Mouse (Mus musculus): ENCODE results near the gene Tprg. TPM values are rescaled to one million over a fixed set of nuclear protein-coding genes. Genes with fewer than 3 reads are reported as not detected.

Tprg gene
- polyA plus RNA-seq, 1 experiment = 0.15 TPM

GRCm38 (mm10) chr16:25268276-25268675 lies 18.3 kb upstream of the Tprg start:
- no peak for DNase-seq
- Histone ChIP-seq H3K27me3 (ENCODE audit: control insufficient read depth, insufficient read depth, low read length) (no peaks in the 10 kb centered on the region), H3K4me3 (ENCODE audit: control insufficient read depth, insufficient read depth, low read length) (no peak overlapping the region), H3K27ac (ENCODE audit: control insufficient read depth, insufficient read depth, low read length) (no peak overlapping the region), H3K36me3 (ENCODE audit: control insufficient read depth, insufficient read depth, low read length) (no peaks in the 10 kb centered on the region), H3K4me1 (replicated peaks; ENCODE audit: control insufficient read depth, insufficient read depth, low read length) (no peaks in the 10 kb centered on the region)
- TF ChIP-seq POLR2A (IDR thresholded peaks at IDR 0.05; ENCODE audit: control insufficient read depth, extremely low read depth, insufficient read depth, low read length, poor library complexity) (no peak), CTCF (IDR thresholded peaks at IDR 0.05; ENCODE audit: borderline replicate concordance, control insufficient read depth, extremely low read depth, insufficient read depth, low read length, poor library complexity) (no peak)
- 81% methylated on average over 4 of the region's 4 CpGs for WGBS

- no peaks in the 10 kb centered on the region for H3K36me3 ChIP-seq (ENCODE audit: control insufficient read depth, insufficient read depth, low read length)
- no peak for DNase-seq
- H3K4me3 ChIP-seq (ENCODE audit: control insufficient read depth, insufficient read depth, low read length) = no peak overlapping the region
- no peaks in the 10 kb centered on the region for H3K4me1 ChIP-seq (replicated peaks; ENCODE audit: control insufficient read depth, insufficient read depth, low read length)
- no peak for TF ChIP-seq CTCF (IDR thresholded peaks at IDR 0.05; ENCODE audit: borderline replicate concordance, control insufficient read depth, extremely low read depth, insufficient read depth, low read length, poor library complexity)
- no peak for TF ChIP-seq POLR2A (IDR thresholded peaks at IDR 0.05; ENCODE audit: control insufficient read depth, extremely low read depth, insufficient read depth, low read length, poor library complexity)
- no peaks in the 10 kb centered on the region for H3K27me3 ChIP-seq (ENCODE audit: control insufficient read depth, insufficient read depth, low read length)
- WGBS = 87% methylated on average over 4 of the region's 4 CpGs
- H3K27ac ChIP-seq (ENCODE audit: control insufficient read depth, insufficient read depth, low read length) = no peak overlapping the region
Measured at GRCm38 (mm10) chr16:25282563-25282962, 4.1 kb upstream of the Tprg start.

GRCm38 (mm10) chr16:25293753-25294152 lies 7.1 kb downstream of the Tprg start:
- WGBS = 93% methylated on average over 2 of the region's 2 CpGs
- no peak for DNase-seq
- Histone ChIP-seq H3K27me3 (ENCODE audit: control insufficient read depth, insufficient read depth, low read length) (no peaks in the 10 kb centered on the region), H3K36me3 (ENCODE audit: control insufficient read depth, insufficient read depth, low read length) (no peaks in the 10 kb centered on the region), H3K4me1 (replicated peaks; ENCODE audit: control insufficient read depth, insufficient read depth, low read length) (no peaks in the 10 kb centered on the region), H3K27ac (ENCODE audit: control insufficient read depth, insufficient read depth, low read length) (no peak overlapping the region), H3K4me3 (ENCODE audit: control insufficient read depth, insufficient read depth, low read length) (no peak overlapping the region)
- no peak for TF ChIP-seq POLR2A (IDR thresholded peaks at IDR 0.05; ENCODE audit: control insufficient read depth, extremely low read depth, insufficient read depth, low read length, poor library complexity)
- no peak for TF ChIP-seq CTCF (IDR thresholded peaks at IDR 0.05; ENCODE audit: borderline replicate concordance, control insufficient read depth, extremely low read depth, insufficient read depth, low read length, poor library complexity)

DNA sequence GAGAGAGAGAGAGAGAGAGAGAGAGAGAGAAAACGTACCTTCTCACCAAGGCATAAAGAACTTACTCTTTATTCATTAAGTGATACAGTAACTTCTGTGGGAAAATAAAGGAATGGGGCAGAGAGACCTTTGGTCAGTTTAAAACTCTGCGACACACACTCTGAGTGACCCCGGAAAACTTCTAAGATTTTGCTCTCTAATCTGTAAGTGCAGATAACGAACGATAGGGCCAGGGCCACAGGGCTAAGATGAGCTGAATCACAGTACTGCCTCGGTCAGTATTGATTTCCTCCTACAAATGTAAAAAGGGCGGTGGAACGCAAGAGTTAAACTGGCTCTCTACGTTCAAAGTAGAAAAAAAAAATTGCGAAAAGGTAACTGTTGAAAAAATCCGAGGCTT lies 8.9 kb downstream of the Tprg start:
- H3K27ac ChIP-seq (ENCODE audit: control insufficient read depth, insufficient read depth, low read length) = no peak overlapping the region
- whole genome bisulfite sequencing = 92% methylated on average over 11 of the region's 11 CpGs
- H3K4me3 ChIP-seq (ENCODE audit: control insufficient read depth, insufficient read depth, low read length) = no peak overlapping the region
- DNase-seq = no peak
- no peaks in the 10 kb centered on the region for H3K4me1 ChIP-seq (replicated peaks; ENCODE audit: control insufficient read depth, insufficient read depth, low read length)
- TF ChIP-seq CTCF (IDR thresholded peaks at IDR 0.05; ENCODE audit: borderline replicate concordance, control insufficient read depth, extremely low read depth, insufficient read depth, low read length, poor library complexity) = no peak
- TF ChIP-seq POLR2A (IDR thresholded peaks at IDR 0.05; ENCODE audit: control insufficient read depth, extremely low read depth, insufficient read depth, low read length, poor library complexity) = no peak
- H3K27me3 ChIP-seq (ENCODE audit: control insufficient read depth, insufficient read depth, low read length) = no peaks in the 10 kb centered on the region
- H3K36me3 ChIP-seq (ENCODE audit: control insufficient read depth, insufficient read depth, low read length) = no peaks in the 10 kb centered on the region

GRCm38 (mm10) chr16:25296746-25297145 lies 10.1 kb downstream of the Tprg start:
- Histone ChIP-seq H3K36me3 (ENCODE audit: control insufficient read depth, insufficient read depth, low read length) (no peaks in the 10 kb centered on the region), H3K27me3 (ENCODE audit: control insufficient read depth, insufficient read depth, low read length) (no peaks in the 10 kb centered on the region), H3K27ac (ENCODE audit: control insufficient read depth, insufficient read depth, low read length) (no peak overlapping the region), H3K4me3 (ENCODE audit: control insufficient read depth, insufficient read depth, low read length) (no peak overlapping the region), H3K4me1 (replicated peaks; ENCODE audit: control insufficient read depth, insufficient read depth, low read length) (no peaks in the 10 kb centered on the region)
- no peak for TF ChIP-seq CTCF (IDR thresholded peaks at IDR 0.05; ENCODE audit: borderline replicate concordance, control insufficient read depth, extremely low read depth, insufficient read depth, low read length, poor library complexity)
- TF ChIP-seq POLR2A (IDR thresholded peaks at IDR 0.05; ENCODE audit: control insufficient read depth, extremely low read depth, insufficient read depth, low read length, poor library complexity) = no peak
- WGBS = 90% methylated on average over 5 of the region's 5 CpGs
- DNase-seq = no peak

GRCm38 (mm10) chr16:25298204-25298603 lies 11.6 kb downstream of the Tprg start:
- no peak overlapping the region for H3K4me3 ChIP-seq (ENCODE audit: control insufficient read depth, insufficient read depth, low read length)
- no peaks in the 10 kb centered on the region for H3K4me1 ChIP-seq (replicated peaks; ENCODE audit: control insufficient read depth, insufficient read depth, low read length)
- no peak for TF ChIP-seq POLR2A (IDR thresholded peaks at IDR 0.05; ENCODE audit: control insufficient read depth, extremely low read depth, insufficient read depth, low read length, poor library complexity)
- no peak for TF ChIP-seq CTCF (IDR thresholded peaks at IDR 0.05; ENCODE audit: borderline replicate concordance, control insufficient read depth, extremely low read depth, insufficient read depth, low read length, poor library complexity)
- H3K36me3 ChIP-seq (ENCODE audit: control insufficient read depth, insufficient read depth, low read length) = no peaks in the 10 kb centered on the region
- DNase-seq = no peak
- H3K27me3 ChIP-seq (ENCODE audit: control insufficient read depth, insufficient read depth, low read length) = no peaks in the 10 kb centered on the region
- WGBS = 92% methylated on average over 1 of the region's 1 CpGs
- no peak overlapping the region for H3K27ac ChIP-seq (ENCODE audit: control insufficient read depth, insufficient read depth, low read length)

DNA sequence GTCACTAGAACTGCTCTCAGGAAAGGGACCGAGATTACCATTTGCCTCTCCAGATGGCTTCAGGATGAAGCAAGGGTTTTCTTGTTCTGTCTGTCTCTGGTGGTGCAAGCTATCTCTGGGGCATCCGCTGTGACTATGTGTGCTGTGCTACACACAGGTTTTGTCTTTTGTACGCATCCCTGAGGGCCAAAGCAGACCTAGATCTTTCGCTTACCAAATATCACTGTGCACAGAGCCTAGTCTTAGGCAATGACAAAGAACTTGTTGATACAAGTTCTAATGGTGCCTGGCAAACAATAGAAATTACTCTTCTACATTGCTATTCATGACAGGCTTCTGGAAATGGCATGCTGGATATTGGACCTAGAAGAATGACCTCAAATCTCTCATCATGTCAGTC lies 16.0 kb downstream of the Tprg start:
- no peaks in the 10 kb centered on the region for H3K4me1 ChIP-seq (replicated peaks; ENCODE audit: control insufficient read depth, insufficient read depth, low read length)
- 97% methylated on average over 4 of the region's 4 CpGs for WGBS
- TF ChIP-seq CTCF (IDR thresholded peaks at IDR 0.05; ENCODE audit: borderline replicate concordance, control insufficient read depth, extremely low read depth, insufficient read depth, low read length, poor library complexity) (no peak), POLR2A (IDR thresholded peaks at IDR 0.05; ENCODE audit: control insufficient read depth, extremely low read depth, insufficient read depth, low read length, poor library complexity) (no peak)
- DNase-seq = no peak
- H3K27ac ChIP-seq (ENCODE audit: control insufficient read depth, insufficient read depth, low read length) = no peak overlapping the region
- H3K36me3 ChIP-seq (ENCODE audit: control insufficient read depth, insufficient read depth, low read length) = no peaks in the 10 kb centered on the region
- no peaks in the 10 kb centered on the region for H3K27me3 ChIP-seq (ENCODE audit: control insufficient read depth, insufficient read depth, low read length)
- H3K4me3 ChIP-seq (ENCODE audit: control insufficient read depth, insufficient read depth, low read length) = no peak overlapping the region
